Mouse (Mus musculus): ENCODE measurements around the gene Pomgnt2. TPM values are rescaled to one million over a fixed set of nuclear protein-coding genes. Genes with fewer than 3 reads are reported as not detected.
A peak's percentile ranks its signal among the peaks of the same experiment; 100 is the strongest.
"Not testable (repeated sequence)": the region's sequence is repeated elsewhere in the genome, so short reads cannot be mapped to it uniquely, and the experiment has no call there.

The Pomgnt2 gene
- polyA plus RNA-seq, 1 experiment from 2014 or later, result 16.0 TPM

GRCm38 (mm10) chr9:122025855-122026590 lies 29.1 kb upstream of the Pomgnt2 start:
- H3K9me3 ChIP-seq, result no peaks in the 10 kb centered on the region
- H3K36me3 ChIP-seq, result no peaks in the 10 kb centered on the region
- WGBS, result 36% methylated on average over 7 of the region's 7 CpGs
- no peak overlapping the region for H3K4me3 ChIP-seq
- H3K4me1 ChIP-seq, result peaks cover 30% of the 10 kb centered on the region
- H3K4me2 ChIP-seq (replicated peaks), result no peak overlapping the region
- no peaks in the 10 kb centered on the region for H3K27me3 ChIP-seq
- no peak overlapping the region for H3K9ac ChIP-seq
- no peak; the same call in 1 of the 2 replicates for ATAC-seq (ENCODE audit: low FRiP score, low read depth)
- no peak overlapping the region; the same call in 1 of the 2 replicates for H3K27ac ChIP-seq

- no peak overlapping the region for H3K4me2 ChIP-seq (replicated peaks)
- H3K27me3 ChIP-seq, result no peaks in the 10 kb centered on the region
- H3K4me3 ChIP-seq, result no peak overlapping the region
- no peaks in the 10 kb centered on the region for H3K36me3 ChIP-seq
- no peak for ATAC-seq (ENCODE audit: low FRiP score, low read depth)
- H3K9me3 ChIP-seq, result no peaks in the 10 kb centered on the region
- no peak overlapping the region for H3K9ac ChIP-seq
- H3K27ac ChIP-seq, result no peak overlapping the region
- H3K4me1 ChIP-seq, result peaks cover 30% of the 10 kb centered on the region
- 85% methylated on average over 6 of the region's 6 CpGs for WGBS
Observed at GRCm38 (mm10) chr9:122024419-122024818, 27.5 kb upstream of the Pomgnt2 start.

GRCm38 (mm10) chr9:122023873-122024272 lies 27.0 kb upstream of the Pomgnt2 start:
- Histone ChIP-seq H3K9me3 (no peaks in the 10 kb centered on the region), H3K36me3 (no peaks in the 10 kb centered on the region), H3K9ac (no peak overlapping the region), H3K27ac (no peak overlapping the region), H3K4me2 (replicated peaks) (no peak overlapping the region), H3K4me1 (peaks cover 35% of the 10 kb centered on the region), H3K27me3 (no peaks in the 10 kb centered on the region), H3K4me3 (no peak overlapping the region)
- WGBS, result 80% methylated on average over 5 of the region's 5 CpGs
- no peak for ATAC-seq (ENCODE audit: low FRiP score, low read depth)

GRCm38 (mm10) chr9:122022776-122023175 lies 25.9 kb upstream of the Pomgnt2 start:
- Histone ChIP-seq H3K4me1 (peaks cover 29% of the 10 kb centered on the region), H3K9ac (no peak overlapping the region), H3K4me3 (no peak overlapping the region), H3K36me3 (no peaks in the 10 kb centered on the region), H3K27ac (no peak overlapping the region), H3K9me3 (no peaks in the 10 kb centered on the region), H3K27me3 (no peaks in the 10 kb centered on the region), H3K4me2 (replicated peaks) (no peak overlapping the region)
- no peak for ATAC-seq (ENCODE audit: low FRiP score, low read depth)
- WGBS, result 57% methylated on average over 9 of the region's 9 CpGs

- no peaks in the 10 kb centered on the region for H3K27me3 ChIP-seq
- no peaks in the 10 kb centered on the region for H3K9me3 ChIP-seq
- H3K36me3 ChIP-seq, result no peaks in the 10 kb centered on the region
- H3K27ac ChIP-seq, result no peak overlapping the region
- no peak overlapping the region for H3K9ac ChIP-seq
- H3K4me1 ChIP-seq, result peaks cover 17% of the 10 kb centered on the region
- 94% methylated on average over 5 of the region's 5 CpGs for WGBS
- no peak overlapping the region for H3K4me3 ChIP-seq
- H3K4me2 ChIP-seq (replicated peaks), result no peak overlapping the region
- ATAC-seq (ENCODE audit: low FRiP score, low read depth), result no peak
Observed at GRCm38 (mm10) chr9:122021581-122021980, 24.7 kb upstream of the Pomgnt2 start.

- peaks cover 12% of the 10 kb centered on the region for H3K4me1 ChIP-seq
- H3K4me2 ChIP-seq (replicated peaks); H3K27ac ChIP-seq; H3K9me3 ChIP-seq; H3K4me3 ChIP-seq; H3K9ac ChIP-seq; H3K27me3 ChIP-seq; ATAC-seq (ENCODE audit: low FRiP score, low read depth); H3K36me3 ChIP-seq: not testable (repeated sequence)
- 77% methylated on average over 4 of the region's 4 CpGs for WGBS
Observed at GRCm38 (mm10) chr9:122021171-122021570, 24.3 kb upstream of the Pomgnt2 start.

GRCm38 (mm10) chr9:122020321-122020720 lies 23.4 kb upstream of the Pomgnt2 start:
- no peak overlapping the region for H3K4me2 ChIP-seq (replicated peaks)
- 83% methylated on average over 4 of the region's 4 CpGs for whole genome bisulfite sequencing
- ATAC-seq (ENCODE audit: low FRiP score, low read depth), result no peak

GRCm38 (mm10) chr9:122018782-122019395 lies 22.0 kb upstream of the Pomgnt2 start:
- peak; percentile 72 for ATAC-seq (ENCODE audit: low FRiP score, low read depth)
- H3K9ac ChIP-seq, result no peak overlapping the region

More at GRCm38 (mm10) chr9:122020321-122020720, 23.4 kb upstream of the Pomgnt2 start:
- H3K27ac ChIP-seq, result no peak overlapping the region
- H3K4me1 ChIP-seq, result peaks cover 6% of the 10 kb centered on the region
- no peaks in the 10 kb centered on the region for H3K27me3 ChIP-seq
- no peak overlapping the region for H3K4me3 ChIP-seq
- H3K9ac ChIP-seq, result no peak overlapping the region
- H3K36me3 ChIP-seq, result no peaks in the 10 kb centered on the region
- H3K9me3 ChIP-seq, result no peaks in the 10 kb centered on the region

GRCm38 (mm10) chr9:122018079-122018478 lies 21.2 kb upstream of the Pomgnt2 start:
- Histone ChIP-seq H3K27me3 (no peaks in the 10 kb centered on the region), H3K27ac (no peak overlapping the region), H3K36me3 (no peaks in the 10 kb centered on the region), H3K4me2 (replicated peaks) (no peak overlapping the region), H3K9me3 (no peaks in the 10 kb centered on the region), H3K4me3 (no peak overlapping the region), H3K9ac (no peak overlapping the region), H3K4me1 (peaks cover 6% of the 10 kb centered on the region)
- no peak for ATAC-seq (ENCODE audit: low FRiP score, low read depth)
- 80% methylated on average over 5 of the region's 5 CpGs for WGBS

More at GRCm38 (mm10) chr9:122018782-122019395, 22.0 kb upstream of the Pomgnt2 start:
- H3K27me3 ChIP-seq, result no peaks in the 10 kb centered on the region
- H3K9me3 ChIP-seq, result no peaks in the 10 kb centered on the region
- no peak overlapping the region for H3K4me3 ChIP-seq
- H3K27ac ChIP-seq, result no peak overlapping the region
- peak overlapping the region; percentile 34 for H3K4me2 ChIP-seq (replicated peaks)
- H3K4me1 ChIP-seq, result peaks cover 6% of the 10 kb centered on the region
- WGBS, result 18% methylated on average over 8 of the region's 8 CpGs
- no peaks in the 10 kb centered on the region for H3K36me3 ChIP-seq

GRCm38 (mm10) chr9:122014241-122014667 lies 17.3 kb upstream of the Pomgnt2 start:
- Histone ChIP-seq H3K9ac (no peak overlapping the region), H3K4me3 (no peak overlapping the region), H3K9me3 (no peaks in the 10 kb centered on the region), H3K36me3 (no peaks in the 10 kb centered on the region), H3K4me2 (replicated peaks) (no peak overlapping the region), H3K4me1 (peaks cover 4% of the 10 kb centered on the region), H3K27ac (no peak overlapping the region), H3K27me3 (no peaks in the 10 kb centered on the region)
- ATAC-seq (ENCODE audit: low FRiP score, low read depth), result no peak
- WGBS, result 12% methylated on average over 10 of the region's 10 CpGs

GRCm38 (mm10) chr9:122013629-122014028 lies 16.7 kb upstream of the Pomgnt2 start:
- no peaks in the 10 kb centered on the region for H3K4me1 ChIP-seq
- no peak overlapping the region for H3K4me3 ChIP-seq
- no peak overlapping the region for H3K9ac ChIP-seq
- 73% methylated on average over 4 of the region's 4 CpGs for WGBS
- no peak for ATAC-seq (ENCODE audit: low FRiP score, low read depth)
- H3K9me3 ChIP-seq, result no peaks in the 10 kb centered on the region
- no peak overlapping the region for H3K4me2 ChIP-seq (replicated peaks)
- no peaks in the 10 kb centered on the region for H3K27me3 ChIP-seq
- no peaks in the 10 kb centered on the region for H3K36me3 ChIP-seq
- no peak overlapping the region for H3K27ac ChIP-seq

- Histone ChIP-seq H3K9me3 (no peaks in the 10 kb centered on the region), H3K27me3 (no peaks in the 10 kb centered on the region), H3K27ac (no peak overlapping the region), H3K9ac (no peak overlapping the region), H3K4me3 (no peak overlapping the region), H3K36me3 (no peaks in the 10 kb centered on the region), H3K4me1 (no peaks in the 10 kb centered on the region), H3K4me2 (replicated peaks) (no peak overlapping the region)
- ATAC-seq (ENCODE audit: low FRiP score, low read depth), result no peak
- 82% methylated on average over 2 of the region's 2 CpGs for WGBS
Observed at GRCm38 (mm10) chr9:122012816-122013215, 15.9 kb upstream of the Pomgnt2 start.
